Mouse (Mus musculus): ENCODE results near the gene Rhot1.

DNA sequence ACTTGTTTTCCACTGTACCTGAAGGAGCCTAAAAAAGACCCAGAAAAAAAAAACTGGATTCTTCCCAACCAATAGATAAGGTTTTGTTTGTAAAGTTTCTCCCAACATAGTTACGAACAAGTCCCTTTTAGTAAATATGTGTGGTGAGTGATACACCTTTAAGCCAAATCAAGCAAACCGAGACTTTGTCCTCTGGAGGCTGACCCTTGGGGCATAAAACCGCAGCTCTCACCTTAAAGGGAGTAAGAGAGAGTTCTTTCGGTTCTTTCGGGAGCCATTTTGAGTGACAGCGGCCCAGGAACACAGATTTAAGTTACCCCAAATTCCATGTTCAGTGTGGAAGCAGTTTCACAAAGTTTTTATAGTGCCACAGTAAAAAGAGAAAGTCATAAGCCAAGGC, 6.5 kb upstream of the Rhot1 start:
- TF ChIP-seq POLR2A (IDR thresholded peaks at IDR 0.05; ENCODE audit: extremely low read depth, insufficient read depth, low read length) (no peak), CTCF (IDR thresholded peaks at IDR 0.05; ENCODE audit: low read depth, low read length) (no peak)
